8 mouse cellular contexts compared by ENCODE assay signal in the genomic region with DNA sequence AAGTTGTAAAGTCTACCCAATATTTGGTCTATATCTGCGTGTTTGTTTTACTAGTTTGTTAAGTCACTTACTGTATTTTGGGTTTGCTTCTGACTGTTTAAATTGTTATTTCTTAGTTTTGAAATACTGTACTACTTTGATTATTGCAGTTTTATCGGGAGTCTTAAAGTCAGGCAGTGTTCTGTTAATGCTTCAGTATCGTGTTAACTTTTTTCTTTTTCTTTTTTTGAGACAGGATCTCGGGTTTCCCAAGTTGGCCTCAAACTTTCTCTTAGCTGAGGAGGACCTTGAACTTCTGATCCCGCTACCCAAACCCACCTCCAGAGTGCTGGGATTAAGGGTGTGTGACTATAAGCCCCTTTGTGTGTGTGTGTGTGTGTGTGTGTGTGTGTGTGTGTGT. TPM values are rescaled to one million over a fixed set of nuclear protein-coding genes. Genes with fewer than 3 reads are reported as not detected.
A peak's percentile ranks its signal among the peaks of the same experiment; 100 is the strongest.
DNase-seq lines count a peak whose midpoint lies in the region; ATAC-seq and TF ChIP-seq lines count a peak whose summit lies in the region.

No protein-coding gene starts in this region.

- peak overlapping the region; percentile 67; the same call in 1 of the 2 replicates for H3K9ac ChIP-seq in forebrain, postnatal 0 days
- H3K9ac ChIP-seq in liver, postnatal 0 days (replicated peaks): peak overlapping the region; percentile 72

- 13% methylated on average over 5 of the region's 5 CpGs for WGBS in forebrain, postnatal 0 days
- WGBS in liver, postnatal 0 days (ENCODE audit: insufficient replicate concordance): 7% methylated on average over 5 of the region's 5 CpGs

- peaks cover 8% of the 10 kb centered on the region for H3K4me1 ChIP-seq in bone marrow macrophage, adult 2 months (ENCODE audit: control insufficient read depth, insufficient read depth, low read length)
- H3K4me1 ChIP-seq in forebrain, postnatal 0 days (ENCODE audit: insufficient read depth): no peaks in the 10 kb centered on the region
- H3K4me1 ChIP-seq in liver, postnatal 0 days (ENCODE audit: insufficient read depth): peaks cover 5% of the 10 kb centered on the region

- no peaks in the 10 kb centered on the region for H3K36me3 ChIP-seq in forebrain, postnatal 0 days (ENCODE audit: insufficient read depth)
- H3K36me3 ChIP-seq in liver, postnatal 0 days (replicated peaks; ENCODE audit: insufficient read depth, low read length): peaks cover 6% of the 10 kb centered on the region

- peak overlapping the region; percentile 54 for H3K4me2 ChIP-seq in forebrain, postnatal 0 days (ENCODE audit: low read depth)
- H3K4me2 ChIP-seq in liver, postnatal 0 days (ENCODE audit: low read depth, low read length): peak overlapping the region; percentile 84

- H3K4me3 ChIP-seq in layer of hippocampus, adult 2 months: peak overlapping the region; percentile 83
- peak overlapping the region; percentile 62 for H3K4me3 ChIP-seq in bone marrow macrophage, adult 2 months (ENCODE audit: insufficient read depth, low read length)
- H3K4me3 ChIP-seq in forebrain, postnatal 0 days (ENCODE audit: low read depth, low read length): peak overlapping the region; percentile 62
- peak overlapping the region; percentile 69 for H3K4me3 ChIP-seq in liver, postnatal 0 days (ENCODE audit: low read depth, low read length)

- H3K27ac ChIP-seq in layer of hippocampus, adult 2 months: peak overlapping the region; percentile 92; the same call in 1 of the 2 replicates
- H3K27ac ChIP-seq in bone marrow macrophage, adult 2 months (ENCODE audit: insufficient read depth, low read depth, low read length): peak overlapping the region; percentile 61
- no peak overlapping the region for H3K27ac ChIP-seq in forebrain, postnatal 0 days (ENCODE audit: low read depth, low read length)
- H3K27ac ChIP-seq in liver, postnatal 0 days (ENCODE audit: low read depth): peak overlapping the region; percentile 90

- no peak for TF ChIP-seq EP300 in liver, postnatal 0 days (IDR thresholded peaks at IDR 0.05; ENCODE audit: low read depth)

- ATAC-seq in forebrain, postnatal 0 days: no peak
- no peak for ATAC-seq in liver, postnatal 0 days

- H3K9me3 ChIP-seq in forebrain, postnatal 0 days (ENCODE audit: low read length): no peaks in the 10 kb centered on the region
- no peaks in the 10 kb centered on the region for H3K9me3 ChIP-seq in liver, postnatal 0 days (ENCODE audit: low read length)

- TF ChIP-seq CTCF in layer of hippocampus, adult 2 months (conservative IDR thresholded peaks at IDR 0.05): no peak
- no peak for TF ChIP-seq CTCF in bone marrow macrophage, adult 2 months (IDR thresholded peaks at IDR 0.05; ENCODE audit: low read depth, low read length)
- TF ChIP-seq CTCF in forebrain, postnatal 0 days (IDR thresholded peaks at IDR 0.05; ENCODE audit: low read depth): no peak
- no peak for TF ChIP-seq CTCF in liver, postnatal 0 days (IDR thresholded peaks at IDR 0.05; ENCODE audit: low read depth)

- no peak for DNase-seq in layer of hippocampus, adult 2 months (ENCODE audit: low spot score in 2 of 2)
- DNase-seq in layer of hippocampus, adult 8-10 months (ENCODE audit: low spot score in 2 of 2): no peak
- no peak for DNase-seq in forebrain, postnatal 0 days
- no peak for DNase-seq in liver, postnatal 0 days
- DNase-seq in frontal cortex, postnatal 10 days (ENCODE audit: low spot score in 2 of 2): no peak
- DNase-seq in urinary bladder, postnatal 14 days (ENCODE audit: low spot score): no peak
- no peak for DNase-seq in right cerebral cortex, postnatal 36 days (ENCODE audit: low spot score in 2 of 2)

- TF ChIP-seq POLR2A in bone marrow macrophage, adult 2 months (IDR thresholded peaks at IDR 0.05; ENCODE audit: borderline replicate concordance, low read depth, low read length): no peak

- no peaks in the 10 kb centered on the region for H3K27me3 ChIP-seq in forebrain, postnatal 0 days (ENCODE audit: insufficient read depth, low read length)
- no peaks in the 10 kb centered on the region for H3K27me3 ChIP-seq in liver, postnatal 0 days (ENCODE audit: insufficient read depth, low read length)

RNA-seq across cellular contexts. Expression of gene Zfp619, which starts 35.4 kb away (rescaled TPM):
- total RNA-seq in layer of hippocampus, adult 2 months (2021): 1 to 10 TPM; 4.2 to 4.4 TPM
- 1 to 10 TPM; 3.6 to 4.7 (median 4.0) TPM for total RNA-seq in layer of hippocampus, adult 8-10 months (2022)
- polyA plus RNA-seq in bone marrow macrophage, adult 2 months (2012; ENCODE audit: insufficient read depth, insufficient read length, missing spikeins): 2.8 and 3.0 TPM in 2 replicates
- total RNA-seq in forebrain, postnatal 0 days (2014; rRNA removed): 4.8 and 6.6 TPM in 2 replicates
- 1.0 and 1.2 TPM in 2 replicates for polyA plus RNA-seq in forebrain, postnatal 0 days (2015; fragmentation: Nextera tagmentation; extraction: Ambion mirVana)
- 0.16 and 0.24 TPM in 2 replicates for polyA plus RNA-seq in liver, postnatal 0 days (2015; fragmentation: Nextera tagmentation; extraction: Ambion mirVana)
